Mouse (Mus musculus): ENCODE data around the gene Ryk. TPM values are rescaled to one million over a fixed set of nuclear protein-coding genes. Genes with fewer than 3 reads are reported as not detected.
"Not testable (repeated sequence)": the region's sequence is repeated elsewhere in the genome, so short reads cannot be mapped to it uniquely, and the experiment has no call there.

The Ryk gene
- polyA plus RNA-seq, 1 experiment from 2014 or later = 23.1 TPM

DNA sequence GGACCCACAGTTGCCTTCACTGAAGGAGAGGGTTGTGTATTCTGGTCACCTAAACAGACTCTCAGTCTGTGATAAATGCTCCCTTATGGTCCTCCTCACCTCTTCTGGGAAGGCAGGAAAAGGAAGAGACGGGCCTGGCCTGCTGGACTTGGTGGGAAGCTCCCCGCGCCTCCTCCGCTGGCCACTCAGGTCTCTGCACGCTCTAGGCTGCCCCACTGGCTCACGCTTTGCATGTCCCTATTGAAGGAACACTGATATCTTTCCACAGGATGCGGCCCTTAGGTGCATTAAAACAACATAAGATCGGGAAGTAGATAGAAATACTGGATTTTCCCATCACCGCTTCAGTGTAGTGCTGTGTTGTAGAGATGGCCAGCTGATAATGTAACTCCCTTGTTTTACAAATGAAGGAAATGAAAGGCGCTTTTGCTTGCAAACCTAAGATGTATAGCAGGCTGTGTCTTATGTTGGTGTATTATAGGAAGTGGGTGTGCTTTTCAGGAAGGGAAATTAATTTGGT is 77.9 kb downstream of the Ryk start:
- whole genome bisulfite sequencing = 86% methylated on average over 10 of the region's 10 CpGs
- Histone ChIP-seq H3K4me2 (no peak overlapping the region), H3K9ac (no peak overlapping the region), H3K27me3 (replicated peaks) (no peaks in the 10 kb centered on the region), H3K9me3 (no peaks in the 10 kb centered on the region), H3K4me3 (replicated peaks) (no peak overlapping the region), H3K4me1 (no peaks in the 10 kb centered on the region), H3K36me3 (peaks cover 18% of the 10 kb centered on the region; the same call in 1 of the 2 replicates), H3K27ac (no peak overlapping the region)
- ATAC-seq (ENCODE audit: insufficient read depth, low FRiP score, low read depth) = no peak

DNA sequence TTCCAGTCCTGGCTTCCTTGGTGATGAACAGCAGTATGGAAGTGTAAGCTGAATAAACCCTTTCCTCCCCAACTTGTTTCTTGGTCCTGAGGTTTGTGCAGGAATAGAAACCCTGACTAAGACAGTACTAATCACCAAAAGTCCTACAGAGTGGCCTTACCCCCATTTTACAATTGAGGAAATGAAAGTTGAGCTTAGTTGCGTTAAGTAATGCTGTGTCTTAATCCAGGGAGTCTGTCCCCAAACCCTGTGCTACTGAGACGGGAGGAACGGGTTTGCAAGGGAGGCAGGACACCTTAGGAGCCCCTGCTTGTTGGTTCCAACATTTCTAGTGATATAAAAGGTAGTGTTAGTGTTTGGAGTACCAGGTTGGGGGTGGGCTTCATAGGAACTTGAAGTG is 78.9 kb downstream of the Ryk start:
- not testable (repeated sequence) for ATAC-seq (ENCODE audit: insufficient read depth, low FRiP score, low read depth); H3K4me2 ChIP-seq; H3K27me3 ChIP-seq (replicated peaks); H3K27ac ChIP-seq; H3K9ac ChIP-seq; H3K4me1 ChIP-seq; H3K4me3 ChIP-seq (replicated peaks); H3K9me3 ChIP-seq
- H3K36me3 ChIP-seq = peaks cover 11% of the 10 kb centered on the region; the same call in 1 of the 2 replicates
- WGBS = 87% methylated on average over 3 of the region's 3 CpGs

DNA sequence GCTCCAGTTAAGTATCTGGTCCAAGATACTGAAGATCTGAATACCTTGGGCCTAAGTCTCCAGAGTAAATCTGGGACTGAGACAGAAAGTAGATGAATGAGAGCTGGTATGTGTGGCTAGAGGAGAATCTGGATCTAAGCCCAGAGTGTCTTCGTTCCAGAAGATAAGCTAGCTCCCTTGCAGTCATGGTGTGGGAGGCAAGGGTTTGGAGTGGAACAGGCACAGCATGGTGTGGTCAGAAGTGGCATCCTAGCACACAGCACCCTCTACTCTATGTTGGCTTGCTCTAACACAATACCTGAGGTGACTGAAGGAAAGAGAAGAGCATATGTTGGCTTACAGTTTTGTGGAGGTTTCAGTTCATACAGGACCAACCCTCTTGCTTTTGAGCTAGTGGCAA is 79.9 kb downstream of the Ryk start:
- Histone ChIP-seq H3K9me3 (no peaks in the 10 kb centered on the region), H3K27ac (no peak overlapping the region), H3K4me2 (no peak overlapping the region), H3K4me3 (replicated peaks) (no peak overlapping the region), H3K9ac (no peak overlapping the region), H3K27me3 (replicated peaks) (no peaks in the 10 kb centered on the region), H3K4me1 (no peaks in the 10 kb centered on the region), H3K36me3 (peaks cover 8% of the 10 kb centered on the region; the same call in 1 of the 2 replicates)
- no peak for ATAC-seq (ENCODE audit: insufficient read depth, low FRiP score, low read depth)
- 49% methylated on average over 1 of the region's 1 CpGs for WGBS

DNA sequence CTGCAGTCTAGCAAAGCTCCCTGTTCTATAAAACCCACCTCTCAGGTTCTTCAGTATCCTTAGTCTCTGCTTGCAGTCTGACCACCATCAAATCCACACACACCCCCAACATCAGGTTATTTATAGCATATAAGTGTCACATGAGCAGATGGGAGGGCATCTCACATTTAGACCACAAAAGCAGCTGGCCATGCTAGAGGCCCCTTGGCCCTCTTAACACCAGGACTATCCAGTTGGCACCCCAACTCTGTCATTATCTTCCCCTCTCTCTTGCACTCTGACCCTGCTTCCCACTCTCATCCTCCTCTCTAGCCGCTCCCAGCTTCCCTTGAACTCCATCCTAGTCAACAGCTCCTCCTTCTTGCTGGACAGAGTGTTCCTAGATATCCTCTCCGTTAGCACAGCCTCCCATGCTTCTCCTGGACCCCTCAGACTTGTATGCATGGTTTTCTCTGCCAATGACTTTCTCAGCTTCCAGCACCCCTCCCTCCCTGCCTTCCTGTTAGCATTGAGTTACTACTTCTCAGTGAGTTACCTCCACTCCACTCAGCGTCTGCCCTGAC is 80.7 kb downstream of the Ryk start:
- Histone ChIP-seq H3K27me3 (replicated peaks) (no peaks in the 10 kb centered on the region), H3K36me3 (0 out of 2 replicates have a peak, but pooled peaks cover 2% of the 10 kb centered on the region), H3K9me3 (no peaks in the 10 kb centered on the region), H3K4me3 (replicated peaks) (no peak overlapping the region), H3K9ac (no peak overlapping the region), H3K27ac (no peak overlapping the region), H3K4me1 (no peaks in the 10 kb centered on the region), H3K4me2 (no peak overlapping the region)
- WGBS = 75% methylated on average over 3 of the region's 3 CpGs
- no peak for ATAC-seq (ENCODE audit: insufficient read depth, low FRiP score, low read depth)

DNA sequence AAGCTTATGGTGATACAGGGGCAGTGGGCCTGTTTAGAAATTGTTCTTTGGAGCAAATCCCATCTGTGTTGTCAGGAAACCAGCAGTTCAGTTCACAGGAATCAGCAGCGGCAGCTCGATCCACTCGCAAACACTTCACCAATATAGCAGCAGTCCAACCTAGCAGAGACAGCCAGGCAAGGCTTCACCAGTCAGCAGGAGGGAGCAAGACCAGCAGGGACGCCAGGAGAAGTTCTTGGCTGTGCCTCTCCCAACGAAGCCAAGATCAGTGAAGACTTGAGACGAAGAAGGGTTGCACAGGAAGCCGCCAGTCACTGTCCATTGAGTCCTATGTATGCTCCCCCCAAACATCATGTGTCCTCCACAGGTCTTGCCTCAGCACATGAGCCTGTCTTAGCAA is 81.4 kb downstream of the Ryk start:
- H3K4me2 ChIP-seq = no peak overlapping the region
- no peak overlapping the region for H3K9ac ChIP-seq
- ATAC-seq (ENCODE audit: insufficient read depth, low FRiP score, low read depth) = no peak
- H3K9me3 ChIP-seq = no peaks in the 10 kb centered on the region
- no peaks in the 10 kb centered on the region for H3K36me3 ChIP-seq
- no peak overlapping the region for H3K27ac ChIP-seq
- H3K4me3 ChIP-seq (replicated peaks) = no peak overlapping the region
- 91% methylated on average over 7 of the region's 7 CpGs for WGBS
- H3K4me1 ChIP-seq = no peaks in the 10 kb centered on the region
- H3K27me3 ChIP-seq (replicated peaks) = no peaks in the 10 kb centered on the region

DNA sequence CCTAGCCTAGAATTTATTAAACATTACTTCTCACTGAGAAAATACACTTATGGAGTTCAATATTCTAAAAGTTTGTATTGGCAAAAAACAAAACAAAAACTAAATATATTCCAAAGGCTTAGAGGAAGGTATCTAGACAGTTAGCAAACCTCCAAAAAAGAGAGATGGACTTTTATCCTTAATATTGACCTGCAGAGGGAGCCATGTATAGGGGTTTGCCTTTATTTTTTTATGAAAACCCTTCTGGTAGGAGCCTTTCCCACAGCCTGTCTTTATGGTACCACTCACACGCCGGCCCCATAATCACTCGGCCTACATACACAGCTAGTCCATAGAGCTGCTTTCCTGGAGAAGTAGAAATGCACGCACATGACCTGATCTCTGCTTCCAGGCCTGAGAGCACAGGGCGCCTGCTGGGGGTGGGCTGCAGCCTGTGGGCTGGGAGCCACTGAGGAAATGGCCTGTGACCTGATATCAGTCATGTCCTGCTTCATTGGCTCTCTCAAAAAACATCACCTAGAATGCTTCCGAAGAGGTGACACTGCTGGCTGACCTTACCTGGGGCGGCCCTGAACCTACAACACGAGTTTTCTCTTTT is 82.9 kb downstream of the Ryk start:
- H3K4me1 ChIP-seq = no peaks in the 10 kb centered on the region
- H3K4me2 ChIP-seq = no peak overlapping the region
- ATAC-seq (ENCODE audit: insufficient read depth, low FRiP score, low read depth) = no peak
- no peaks in the 10 kb centered on the region for H3K9me3 ChIP-seq
- no peak overlapping the region for H3K4me3 ChIP-seq (replicated peaks)
- no peak overlapping the region for H3K9ac ChIP-seq
- WGBS = 75% methylated on average over 8 of the region's 8 CpGs
- no peaks in the 10 kb centered on the region for H3K27me3 ChIP-seq (replicated peaks)
- no peaks in the 10 kb centered on the region for H3K36me3 ChIP-seq
- H3K27ac ChIP-seq = no peak overlapping the region

DNA sequence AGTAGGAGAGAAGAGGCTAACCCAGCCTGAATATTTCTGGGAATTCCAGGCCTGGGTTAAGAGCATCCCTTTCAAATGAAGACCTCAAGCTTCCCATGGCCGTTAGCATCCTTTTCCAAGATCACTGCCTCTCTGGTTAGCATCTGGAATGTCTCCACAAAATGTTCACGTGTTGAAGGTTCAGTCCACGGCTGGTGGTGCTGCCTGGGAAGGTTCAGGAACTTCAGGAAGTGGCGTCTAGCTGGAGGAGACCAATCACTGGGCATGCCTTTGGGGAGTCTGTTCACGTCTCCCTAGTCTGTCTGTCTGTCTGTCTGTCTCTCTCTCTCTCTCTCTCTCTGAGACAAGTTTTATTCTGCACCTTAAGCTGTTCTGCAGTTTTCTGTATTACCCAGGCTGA is 84.8 kb downstream of the Ryk start:
- 0 out of 2 replicates have a peak, but pooled peaks cover under 1% of the 10 kb centered on the region for H3K4me1 ChIP-seq
- H3K4me3 ChIP-seq (replicated peaks) = no peak overlapping the region
- H3K36me3 ChIP-seq = no peaks in the 10 kb centered on the region
- no peak overlapping the region for H3K4me2 ChIP-seq
- ATAC-seq (ENCODE audit: insufficient read depth, low FRiP score, low read depth) = no peak
- no peaks in the 10 kb centered on the region for H3K9me3 ChIP-seq
- WGBS = 50% methylated on average over 5 of the region's 5 CpGs
- no peak overlapping the region for H3K9ac ChIP-seq
- H3K27ac ChIP-seq = no peak overlapping the region
- H3K27me3 ChIP-seq (replicated peaks) = no peaks in the 10 kb centered on the region

DNA sequence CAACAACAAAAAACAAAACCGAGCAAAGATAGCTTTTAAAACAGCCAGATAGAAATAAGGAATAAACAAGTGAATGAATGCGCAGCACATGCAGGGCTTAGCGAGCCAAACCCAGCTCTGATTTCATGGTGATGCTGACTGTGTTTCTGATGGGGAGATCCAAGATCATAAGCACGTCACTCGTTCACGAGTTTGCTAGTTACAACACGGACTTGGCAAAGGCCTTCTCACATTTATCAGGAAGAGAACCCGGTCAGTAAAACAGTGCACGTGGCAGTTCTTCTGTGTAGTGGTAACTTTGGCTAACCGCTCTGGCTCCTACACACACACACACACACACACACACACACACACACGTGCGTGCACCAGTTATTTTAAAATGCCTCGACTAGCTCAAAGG is 87.1 kb downstream of the Ryk start:
- no peaks in the 10 kb centered on the region for H3K27me3 ChIP-seq (replicated peaks)
- H3K4me2 ChIP-seq = no peak overlapping the region
- H3K4me3 ChIP-seq (replicated peaks) = no peak overlapping the region
- H3K9ac ChIP-seq = no peak overlapping the region
- H3K4me1 ChIP-seq = 0 out of 2 replicates have a peak, but pooled peaks cover 2% of the 10 kb centered on the region
- no peaks in the 10 kb centered on the region for H3K36me3 ChIP-seq
- no peaks in the 10 kb centered on the region for H3K9me3 ChIP-seq
- no peak overlapping the region for H3K27ac ChIP-seq
- no peak for ATAC-seq (ENCODE audit: insufficient read depth, low FRiP score, low read depth)
- 83% methylated on average over 13 of the region's 13 CpGs for WGBS

DNA sequence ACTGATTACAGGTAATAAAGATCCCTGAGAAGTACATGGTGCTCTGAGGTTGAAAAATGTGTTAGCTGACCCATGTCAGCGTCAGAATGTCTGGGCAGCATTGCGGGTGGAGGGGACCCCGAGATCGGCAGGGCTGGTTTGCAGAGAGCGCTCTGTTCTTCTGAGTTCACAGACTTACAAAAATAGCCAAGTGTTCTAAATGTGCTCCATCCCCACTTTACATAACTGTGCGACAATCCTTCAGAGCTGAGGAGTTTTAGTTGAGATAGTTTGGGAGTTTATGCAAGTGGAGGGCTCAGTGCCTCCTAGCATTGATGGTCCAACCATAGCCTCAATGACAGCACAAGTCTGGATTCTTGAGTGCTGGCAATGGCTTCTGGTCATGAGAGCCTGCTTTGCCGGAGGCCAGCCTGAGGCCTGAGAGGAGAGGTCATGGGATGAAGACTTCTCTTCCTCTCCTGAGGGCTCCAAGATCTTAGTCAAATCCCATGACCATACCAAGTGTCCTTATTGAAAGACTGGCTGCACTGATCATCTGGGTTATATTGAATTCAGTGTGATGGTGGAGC is 88.2 kb downstream of the Ryk start:
- Histone ChIP-seq H3K27me3 (replicated peaks) (no peaks in the 10 kb centered on the region), H3K9ac (no peak overlapping the region), H3K36me3 (no peaks in the 10 kb centered on the region), H3K9me3 (no peaks in the 10 kb centered on the region), H3K4me3 (replicated peaks) (no peak overlapping the region), H3K27ac (no peak overlapping the region), H3K4me1 (0 out of 2 replicates have a peak, but pooled peaks cover 2% of the 10 kb centered on the region), H3K4me2 (no peak overlapping the region)
- 92% methylated on average over 7 of the region's 7 CpGs for WGBS
- no peak for ATAC-seq (ENCODE audit: insufficient read depth, low FRiP score, low read depth)

DNA sequence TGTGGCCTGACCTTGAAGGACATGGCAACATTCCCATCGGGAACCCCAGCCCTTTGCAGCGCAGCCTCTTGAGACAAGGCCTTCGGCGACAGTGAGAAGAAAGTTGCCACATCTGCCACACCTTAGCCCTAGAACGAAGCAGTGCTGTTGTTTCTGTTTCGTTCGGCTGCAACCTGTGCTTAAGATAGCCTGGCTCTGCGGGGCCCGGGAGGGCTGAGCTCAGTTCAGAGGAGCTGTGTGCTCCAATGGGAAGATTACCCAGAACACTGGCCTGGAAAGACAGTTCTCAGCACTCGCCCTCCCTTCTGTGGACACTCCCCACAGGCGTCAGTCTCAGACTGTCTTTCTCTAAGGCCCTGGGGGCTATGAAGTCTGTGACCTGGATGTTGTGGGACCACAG is 89.1 kb downstream of the Ryk start:
- H3K4me2 ChIP-seq = no peak overlapping the region
- no peak for ATAC-seq (ENCODE audit: insufficient read depth, low FRiP score, low read depth)
- 0 out of 2 replicates have a peak, but pooled peaks cover 2% of the 10 kb centered on the region for H3K4me1 ChIP-seq
- H3K27me3 ChIP-seq (replicated peaks) = no peaks in the 10 kb centered on the region
- H3K27ac ChIP-seq = no peak overlapping the region
- 79% methylated on average over 11 of the region's 11 CpGs for WGBS
- H3K9me3 ChIP-seq = no peaks in the 10 kb centered on the region
- H3K9ac ChIP-seq = no peak overlapping the region
- H3K36me3 ChIP-seq = no peaks in the 10 kb centered on the region
- H3K4me3 ChIP-seq (replicated peaks) = no peak overlapping the region

DNA sequence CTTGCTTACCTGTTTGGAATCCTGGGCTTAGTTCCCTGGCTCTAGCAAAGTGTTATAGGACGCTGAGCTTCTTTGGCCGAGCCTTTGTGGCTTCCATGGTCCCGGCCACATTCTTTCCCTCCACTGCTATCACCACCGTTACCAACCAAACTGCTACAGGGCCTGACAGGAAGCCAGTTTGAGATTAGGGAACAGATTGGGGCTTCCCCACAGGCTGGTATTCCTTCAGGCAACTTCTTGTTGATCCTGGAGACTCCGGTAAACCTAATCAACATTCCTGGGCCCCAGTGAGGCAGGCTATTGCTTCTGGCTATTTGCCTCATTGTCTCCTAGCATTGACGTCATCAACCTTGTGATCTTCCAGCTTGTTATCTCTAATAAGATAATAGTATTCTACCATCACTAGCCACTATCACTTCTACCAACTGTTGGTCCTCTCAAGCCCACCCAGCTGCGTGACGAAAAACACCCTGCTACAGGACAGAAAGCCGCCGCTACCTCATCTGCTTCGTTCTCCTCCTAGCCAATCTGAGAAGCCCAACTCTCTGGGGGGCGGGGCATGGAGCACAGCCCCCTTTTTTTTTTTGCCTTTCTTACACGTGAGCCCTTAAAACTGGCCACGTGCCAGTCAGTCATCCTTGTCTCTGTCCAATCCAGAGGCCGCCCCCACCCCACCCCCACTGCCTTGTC is 90.1 kb downstream of the Ryk start:
- Histone ChIP-seq H3K27ac (no peak overlapping the region), H3K9ac (no peak overlapping the region), H3K36me3 (no peaks in the 10 kb centered on the region), H3K9me3 (no peaks in the 10 kb centered on the region), H3K4me1 (0 out of 2 replicates have a peak, but pooled peaks cover 2% of the 10 kb centered on the region), H3K4me2 (no peak overlapping the region), H3K27me3 (replicated peaks) (no peaks in the 10 kb centered on the region), H3K4me3 (replicated peaks) (no peak overlapping the region)
- 66% methylated on average over 15 of the region's 15 CpGs for WGBS
- no peak for ATAC-seq (ENCODE audit: insufficient read depth, low FRiP score, low read depth)

DNA sequence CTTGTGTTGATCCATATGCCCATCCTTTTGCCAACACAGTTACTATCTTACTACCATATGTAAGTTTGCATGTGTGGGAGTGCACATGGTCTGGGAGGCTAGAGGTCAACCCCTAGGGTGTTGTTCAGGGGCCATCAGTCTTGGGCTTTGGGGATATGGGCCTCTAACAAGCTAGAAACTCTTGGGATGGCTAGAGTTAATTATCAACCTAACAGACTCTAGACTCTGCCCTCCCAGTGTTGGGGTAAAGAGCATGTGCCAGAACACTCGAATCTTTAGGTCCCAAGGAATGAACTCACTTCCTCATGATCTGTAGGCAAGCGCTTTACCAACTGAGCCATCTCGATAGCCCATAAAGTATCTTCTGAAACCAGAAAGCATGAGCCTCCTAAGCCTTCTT is 91.4 kb downstream of the Ryk start:
- H3K27me3 ChIP-seq (replicated peaks) = no peaks in the 10 kb centered on the region
- no peak overlapping the region for H3K4me2 ChIP-seq
- no peak overlapping the region for H3K27ac ChIP-seq
- WGBS = 78% methylated on average over 3 of the region's 3 CpGs
- H3K36me3 ChIP-seq = no peaks in the 10 kb centered on the region
- H3K9me3 ChIP-seq = no peaks in the 10 kb centered on the region
- H3K4me1 ChIP-seq = 0 out of 2 replicates have a peak, but pooled peaks cover 2% of the 10 kb centered on the region
- H3K9ac ChIP-seq = no peak overlapping the region
- no peak overlapping the region for H3K4me3 ChIP-seq (replicated peaks)
- ATAC-seq (ENCODE audit: insufficient read depth, low FRiP score, low read depth) = no peak
